Mouse (Mus musculus) spleen, adult 2 months (tissue): ENCODE measurements around the gene Tarm1. TPM values are rescaled to one million over a fixed set of nuclear protein-coding genes. Genes with fewer than 3 reads are reported as not detected.

Experiments
- DNase-seq, 2 experiments: peaks; one replicate each; pipeline versions ENCODE4 v3.0.0 to v3.0.0-alpha.2; 2012 to 2021; ENCODE audit warnings: low spot score in 2 of 2, low read depth in 1 of 2
- H3K27ac ChIP-seq: fragments of 200-500 bp; 2 replicates; pipeline ENCODE4 v1.5.1; 2012; ENCODE audit warnings: low read length, inconsistent platforms; ENCODE audit not compliant: insufficient read depth
- H3K27me3 ChIP-seq: fragments of 200-500 bp; 2 replicates; pipeline ENCODE4 v1.6.1; 2012; ENCODE audit warnings: mild to moderate bottlenecking, moderate library complexity, low read length, inconsistent platforms; ENCODE audit not compliant: control insufficient read depth, insufficient read depth
- H3K36me3 ChIP-seq: fragments of 200-500 bp; 2 replicates; pipeline ENCODE4 v1.6.1; 2012; ENCODE audit warnings: mild to moderate bottlenecking, low read length, inconsistent platforms; ENCODE audit not compliant: control insufficient read depth, insufficient read depth
- H3K4me1 ChIP-seq: fragments of 200-500 bp; 2 replicates; pipeline ENCODE4 v1.6.1; 2011; ENCODE audit warnings: inconsistent platforms; ENCODE audit not compliant: control insufficient read depth, insufficient read depth, insufficient read length
- H3K4me3 ChIP-seq: fragments of 200-500 bp; 2 replicates; pipeline ENCODE4 v1.5.1; 2011; ENCODE audit warnings: mild to moderate bottlenecking, inconsistent platforms; ENCODE audit not compliant: insufficient read depth, insufficient read length; ENCODE audit errors: extremely low read depth
- CTCF ChIP-seq: fragments of 200-500 bp; IDR thresholded peaks from 2 replicates; pipeline ENCODE4 v1.5.1; 2011; ENCODE audit warnings: mild to moderate bottlenecking, inconsistent platforms; ENCODE audit not compliant: insufficient read depth, insufficient read length, insufficient replicate concordance; ENCODE audit errors: extremely low read depth
- POLR2A ChIP-seq: fragments of 200-500 bp; IDR thresholded peaks from 2 replicates; pipeline ENCODE4 v1.6.1; 2011; ENCODE audit warnings: low read depth, low read length, inconsistent platforms
- WGBS: fragments of 180-500 bp; shearing (Covaris S2); methylation state at CpG from one replicate; pipeline ENCODE4 v1.1.7; 2018; 5-methylcytosine and 5-hydroxymethylcytosine counted together
- polyA plus RNA-seq: library from polyadenylated mRNA; depleted of rRNA; stranded (reverse); fragments of >200 nt; gene quantifications from 2 replicates; pipeline ENCODE4 v1.2.3, GENCODE M21; 2012; rRNA removed

Gene Tarm1
- polyA plus RNA-seq: 0.48 and 0.54 TPM in 2 replicates

GRCm38 (mm10) chr7:3502439-3502838 is at the start of gene Tarm1:
Gene Tarm1 (minus strand): TSS chr7:3502624.
- H3K27me3 ChIP-seq: no peaks in the 10 kb centered on the region
- TF ChIP-seq CTCF: no peak
- no peak for TF ChIP-seq POLR2A
- no peaks in the 10 kb centered on the region for H3K36me3 ChIP-seq
- H3K27ac ChIP-seq: no peak within 1 kb of the TSS
- WGBS: 28% methylated on average over 6 of the region's 6 CpGs
- no peaks in the 10 kb centered on the region for H3K4me1 ChIP-seq
- no peak for DNase-seq
- H3K4me3 ChIP-seq: no peak within 1 kb of the TSS

- 57% methylated on average over 3 of the region's 3 CpGs for WGBS
- no peaks in the 10 kb centered on the region for H3K4me1 ChIP-seq
- no peak for DNase-seq
Observed at GRCm38 (mm10) chr7:3505913-3506312, 3.5 kb upstream of the Tarm1 start.

DNA sequence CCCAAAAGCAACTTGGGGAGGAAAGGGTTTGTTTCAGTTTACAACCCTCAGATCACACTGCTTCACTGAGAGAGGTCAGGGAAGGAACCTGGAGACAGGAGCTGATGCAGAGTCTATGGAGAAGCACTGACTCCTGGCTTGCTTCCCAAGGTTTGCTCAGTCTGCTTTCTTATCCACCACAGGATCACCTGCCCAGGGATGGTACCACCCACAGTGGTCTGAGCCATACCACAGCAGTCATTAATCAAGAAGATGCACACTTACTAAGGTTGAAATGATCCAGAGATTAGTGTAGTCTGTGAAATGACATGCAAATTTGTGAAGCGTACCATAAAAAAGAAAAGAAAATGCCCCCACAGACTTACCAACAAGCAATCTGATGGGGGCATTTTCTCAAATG is 2.0 kb downstream of the Tarm1 start:
- no peaks in the 10 kb centered on the region for H3K27me3 ChIP-seq
- TF ChIP-seq CTCF: no peak
- no peak for TF ChIP-seq POLR2A
- no peaks in the 10 kb centered on the region for H3K36me3 ChIP-seq
- DNase-seq: no peak
- WGBS: 82% methylated on average over 1 of the region's 1 CpGs
- no peak overlapping the region for H3K27ac ChIP-seq
- no peaks in the 10 kb centered on the region for H3K4me1 ChIP-seq
- no peak overlapping the region for H3K4me3 ChIP-seq

More at GRCm38 (mm10) chr7:3505913-3506312, 3.5 kb upstream of the Tarm1 start:
- no peak overlapping the region for H3K4me3 ChIP-seq
- TF ChIP-seq POLR2A (no peak), CTCF (no peak)
- no peak overlapping the region for H3K27ac ChIP-seq
- H3K36me3 ChIP-seq: no peaks in the 10 kb centered on the region
- H3K27me3 ChIP-seq: no peaks in the 10 kb centered on the region

DNA sequence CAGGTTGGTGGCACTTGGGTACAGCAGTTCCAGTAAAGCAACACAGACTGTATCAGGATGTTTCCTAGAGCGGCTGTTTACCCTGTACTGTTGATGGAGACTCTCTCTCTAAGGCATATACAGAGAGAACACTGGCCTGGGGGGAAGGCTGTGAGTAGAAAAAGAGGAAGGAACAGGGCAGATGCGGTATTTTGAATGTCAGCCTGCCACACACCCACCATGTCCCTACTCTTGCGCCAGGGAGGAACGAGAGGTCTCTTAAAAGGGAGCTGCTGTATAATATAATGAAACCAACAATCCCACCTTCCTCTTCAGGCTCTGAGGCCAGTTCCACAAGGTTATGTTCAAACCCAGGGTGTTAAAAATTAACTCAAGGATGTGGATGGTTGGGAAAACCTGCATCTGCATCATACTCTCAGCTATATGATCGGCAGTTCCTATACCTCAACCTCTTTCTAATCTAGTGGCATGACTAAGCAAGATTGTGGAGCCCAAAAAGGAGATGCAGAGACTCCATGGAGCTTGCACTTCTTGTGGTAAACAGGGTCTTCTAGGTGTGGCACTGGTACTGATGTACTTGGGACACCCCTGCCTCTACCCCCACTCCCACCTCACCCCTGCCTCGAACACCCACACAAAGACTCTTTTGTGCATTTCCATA is 20.3 kb downstream of the Tarm1 start:
- H3K27ac ChIP-seq: no peak overlapping the region
- H3K27me3 ChIP-seq: no peaks in the 10 kb centered on the region
- no peaks in the 10 kb centered on the region for H3K36me3 ChIP-seq
- H3K4me1 ChIP-seq: no peaks in the 10 kb centered on the region
- TF ChIP-seq POLR2A (no peak), CTCF (no peak)
- no peak for DNase-seq
- WGBS: 22% methylated on average over 6 of the region's 6 CpGs
- no peak overlapping the region for H3K4me3 ChIP-seq

- Histone ChIP-seq H3K4me3 (no peak overlapping the region), H3K27ac (no peak overlapping the region), H3K27me3 (no peaks in the 10 kb centered on the region), H3K4me1 (no peaks in the 10 kb centered on the region), H3K36me3 (no peaks in the 10 kb centered on the region)
- 77% methylated on average over 5 of the region's 5 CpGs for WGBS
- no peak for DNase-seq
- TF ChIP-seq POLR2A (no peak), CTCF (no peak)
Observed at GRCm38 (mm10) chr7:3476728-3477127, 25.7 kb downstream of the Tarm1 start.

DNA sequence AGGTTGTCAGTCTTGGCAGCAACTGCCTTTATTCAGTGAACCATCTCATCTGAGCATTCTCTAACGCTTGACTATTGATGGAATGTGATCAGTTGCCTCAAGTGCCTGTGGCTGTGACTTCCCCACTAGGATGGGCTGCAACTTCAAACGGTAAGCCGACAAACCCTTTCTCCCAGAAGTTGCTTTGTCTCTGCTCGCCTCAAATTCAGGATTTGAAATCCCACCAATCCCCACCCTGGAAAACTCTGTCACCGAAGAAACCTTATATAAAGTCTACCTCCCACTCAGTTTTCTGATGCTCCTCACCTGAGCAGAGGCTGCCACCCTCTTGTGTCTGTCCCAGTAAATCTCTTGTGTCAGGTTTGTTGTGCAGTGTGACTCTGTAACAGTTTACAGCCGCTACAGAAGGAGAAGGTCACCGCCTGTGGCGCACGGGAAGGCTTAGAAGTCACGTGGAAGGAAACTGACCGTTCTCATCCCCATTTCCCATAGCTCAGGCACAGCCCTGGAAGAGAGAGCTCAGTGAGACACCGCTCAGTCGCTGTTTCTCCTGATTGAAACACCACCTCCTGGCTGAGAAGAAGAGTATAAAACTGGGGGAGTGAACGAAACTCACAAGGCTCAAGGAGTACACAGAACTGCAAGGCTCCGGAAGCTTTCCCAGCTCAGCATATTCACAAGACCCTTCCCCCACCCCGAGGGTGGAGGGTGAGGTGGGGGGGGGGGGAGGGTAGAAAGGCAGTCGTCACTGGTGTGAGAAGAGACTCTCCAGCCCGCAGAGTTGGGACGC is 27.9 kb downstream of the Tarm1 start:
- no peaks in the 10 kb centered on the region for H3K4me1 ChIP-seq
- H3K27ac ChIP-seq: no peak overlapping the region
- H3K27me3 ChIP-seq: no peaks in the 10 kb centered on the region
- H3K36me3 ChIP-seq: no peaks in the 10 kb centered on the region
- H3K4me3 ChIP-seq: no peak overlapping the region
- 33% methylated on average over 19 of the region's 19 CpGs for WGBS
- TF ChIP-seq POLR2A (no peak), CTCF (no peak)
- no peak for DNase-seq

GRCm38 (mm10) chr7:3472774-3473173 is 29.6 kb downstream of the Tarm1 start:
- 81% methylated on average over 3 of the region's 3 CpGs for WGBS
- H3K36me3 ChIP-seq: no peaks in the 10 kb centered on the region
- TF ChIP-seq POLR2A (no peak), CTCF (no peak)
- H3K27ac ChIP-seq: no peak overlapping the region
- H3K4me3 ChIP-seq: no peak overlapping the region
- no peaks in the 10 kb centered on the region for H3K27me3 ChIP-seq
- no peak for DNase-seq
- no peaks in the 10 kb centered on the region for H3K4me1 ChIP-seq
